Mouse (Mus musculus) limb, embryonic 13.5 days (tissue): ENCODE measurements around the gene Dohh. TPM values are rescaled to one million over a fixed set of nuclear protein-coding genes. Genes with fewer than 3 reads are reported as not detected.

Experiments used
- ATAC-seq: fragments of 200-750 bp; cut with Nextera tagmentation; 2 replicates; pipeline ENCODE4 v1.8.0; 2017; ENCODE audit warnings: low read depth, moderate number of reproducible peaks, moderate TSS enrichment; ENCODE audit not compliant: low FRiP score
- H3K27ac ChIP-seq: fragments of 300-500 bp; sonication (generic); 2 replicates; pipeline ENCODE4 v1.5.1; 2015; ENCODE audit warnings: inconsistent platforms, mild to moderate bottlenecking, moderate library complexity
- H3K27me3 ChIP-seq: fragments of 300-500 bp; sonication (generic); 2 replicates; pipeline ENCODE4 v1.6.1; 2015; ENCODE audit warnings: mild to moderate bottlenecking, inconsistent platforms
- H3K36me3 ChIP-seq: fragments of 300-500 bp; sonication (generic); 2 replicates; pipeline ENCODE4 v1.6.1; 2015; ENCODE audit warnings: inconsistent platforms, mild to moderate bottlenecking, moderate library complexity
- H3K4me1 ChIP-seq: fragments of 300-500 bp; sonication (generic); 2 replicates; pipeline ENCODE4 v1.6.1; 2015; ENCODE audit warnings: inconsistent platforms
- H3K4me2 ChIP-seq: fragments of 300-500 bp; sonication (generic); replicated peaks from 2 replicates; pipeline ENCODE4 v1.6.1; 2015; ENCODE audit warnings: inconsistent platforms, mild to moderate bottlenecking, moderate library complexity
- H3K4me3 ChIP-seq: fragments of 300-500 bp; sonication (generic); 2 replicates; pipeline ENCODE4 v1.5.1; 2015; ENCODE audit warnings: moderate library complexity, mild to moderate bottlenecking, inconsistent platforms
- H3K9ac ChIP-seq: fragments of 300-500 bp; sonication (generic); 2 replicates; pipeline ENCODE4 v1.6.1; 2015; ENCODE audit warnings: mild to moderate bottlenecking, inconsistent platforms
- H3K9me3 ChIP-seq: fragments of 300-500 bp; sonication (generic); 2 replicates; pipeline ENCODE4 v1.6.1; 2016; ENCODE audit warnings: inconsistent platforms
- WGBS: fragments of 180-500 bp; shearing (Covaris S2); methylation state at CpG from one replicate; pipeline ENCODE4 v1.1.7; 2015; 5-methylcytosine and 5-hydroxymethylcytosine counted together
- polyA plus RNA-seq: library from polyadenylated mRNA; unstranded; fragments of >200 nt; fragmentation: Nextera tagmentation; extraction: Ambion mirVana; gene quantifications from 2 replicates; pipeline ENCODE4 v1.2.1, GENCODE M21; 2015

Gene Dohh
- polyA plus RNA-seq, result 72.7 and 79.4 TPM in 2 replicates

- Histone ChIP-seq H3K9ac (peak within 1 kb of the TSS; percentile 84), H3K27ac (peak within 1 kb of the TSS; percentile 63), H3K27me3 (no peaks in the 10 kb centered on the region), H3K4me2 (peak within 1 kb of the TSS; percentile 88), H3K9me3 (no peaks in the 10 kb centered on the region), H3K4me1 (peaks cover 19% of the 10 kb centered on the region), H3K4me3 (peak within 1 kb of the TSS; percentile 80), H3K36me3 (peaks cover 33% of the 10 kb centered on the region)
- peak; percentile 93 for ATAC-seq
- 7% methylated on average over 54 of the region's 54 CpGs for WGBS
These were observed at the start of gene Dohh, which contains the start of gene Gm48551 for GRCm38 (mm10) chr10:81383802-81384604. Gene Dohh, plus strand, starts transcription at chr10:81384428. Gene Gm48551, plus strand, starts transcription at chr10:81384466.

DNA sequence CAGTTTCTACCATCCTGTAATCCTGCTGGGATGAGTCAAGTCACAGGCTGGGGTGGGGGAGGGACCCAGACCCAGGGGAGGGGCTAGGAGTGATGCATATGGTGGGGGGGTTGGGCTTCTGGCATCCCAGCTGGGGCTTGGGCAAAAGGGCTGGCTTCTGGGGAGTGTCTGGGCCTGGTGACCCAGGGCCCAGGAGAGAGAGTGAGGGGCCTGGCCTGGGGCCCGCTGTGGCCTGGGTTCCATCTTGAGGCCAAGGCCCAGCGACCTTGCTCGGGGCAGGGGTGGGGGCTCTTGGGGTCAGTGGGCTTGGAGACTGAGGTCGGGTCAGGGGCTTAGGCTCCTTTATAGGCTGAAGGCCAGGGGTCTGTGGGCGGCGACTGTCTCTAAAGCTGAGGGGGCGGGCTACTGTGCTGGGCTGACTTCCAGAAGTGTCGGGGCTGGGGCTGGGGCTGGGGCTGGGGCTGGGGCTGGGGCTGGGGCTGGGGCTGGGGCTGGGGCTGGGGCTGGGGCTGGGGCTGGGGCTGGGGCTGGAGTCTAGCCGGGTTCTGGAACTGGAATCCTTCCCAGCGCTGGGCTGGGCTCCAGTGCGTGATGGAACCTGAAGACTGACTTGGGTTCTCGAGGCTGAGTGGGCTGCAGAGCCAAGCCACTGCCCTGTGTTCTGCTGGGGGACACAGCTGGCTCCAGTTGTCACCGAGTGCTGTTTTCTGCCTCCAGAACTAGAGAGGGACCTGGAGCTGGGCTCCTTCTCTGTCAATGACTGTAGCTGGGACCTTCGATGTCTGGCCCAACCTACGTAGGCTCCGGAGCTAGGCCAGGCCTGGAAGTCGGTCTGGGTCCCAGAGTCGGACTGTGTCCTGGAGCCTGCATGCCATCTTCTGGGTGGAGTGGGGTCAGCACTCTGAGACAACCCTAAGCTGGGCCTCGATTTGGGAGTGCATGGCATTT lies 48.6 kb upstream of the Dohh start:
- Histone ChIP-seq H3K4me3 (no peak overlapping the region), H3K4me2 (peak overlapping the region; percentile 36), H3K36me3 (no peaks in the 10 kb centered on the region), H3K27ac (peak overlapping the region; percentile 83), H3K27me3 (peaks cover 61% of the 10 kb centered on the region), H3K9me3 (no peaks in the 10 kb centered on the region), H3K9ac (peak overlapping the region; percentile 45), H3K4me1 (peaks cover 26% of the 10 kb centered on the region)
- ATAC-seq, result peak; percentile 62
- WGBS, result 35% methylated on average over 17 of the region's 19 CpGs

GRCm38 (mm10) chr10:81336558-81336957 lies 47.7 kb upstream of the Dohh start:
- no peak for ATAC-seq
- no peaks in the 10 kb centered on the region for H3K36me3 ChIP-seq
- peaks cover 26% of the 10 kb centered on the region for H3K4me1 ChIP-seq
- peak overlapping the region; percentile 83 for H3K27ac ChIP-seq
- 88% methylated on average over 4 of the region's 4 CpGs for WGBS
- H3K9ac ChIP-seq, result no peak overlapping the region
- H3K27me3 ChIP-seq, result peaks cover 68% of the 10 kb centered on the region
- H3K4me2 ChIP-seq, result peak overlapping the region; percentile 36; the same call in 1 of the 2 replicates
- no peak overlapping the region for H3K4me3 ChIP-seq
- no peaks in the 10 kb centered on the region for H3K9me3 ChIP-seq

- Histone ChIP-seq H3K4me1 (peaks cover 18% of the 10 kb centered on the region), H3K36me3 (peaks cover 8% of the 10 kb centered on the region), H3K9me3 (no peaks in the 10 kb centered on the region), H3K27me3 (peaks cover 79% of the 10 kb centered on the region), H3K4me2 (no peak overlapping the region), H3K9ac (no peak overlapping the region), H3K27ac (no peak overlapping the region), H3K4me3 (no peak overlapping the region)
- WGBS, result 47% methylated on average over 17 of the region's 17 CpGs
- no peak for ATAC-seq
These were observed 43.5 kb upstream of the Dohh start for GRCm38 (mm10) chr10:81340551-81341332.

GRCm38 (mm10) chr10:81341333-81341949 lies 42.8 kb upstream of the Dohh start:
- no peak overlapping the region for H3K27ac ChIP-seq
- H3K4me3 ChIP-seq, result no peak overlapping the region
- H3K36me3 ChIP-seq, result peaks cover 8% of the 10 kb centered on the region
- WGBS, result 34% methylated on average over 16 of the region's 16 CpGs
- H3K4me2 ChIP-seq, result no peak overlapping the region
- no peak overlapping the region for H3K9ac ChIP-seq
- H3K27me3 ChIP-seq, result peaks cover 86% of the 10 kb centered on the region
- H3K9me3 ChIP-seq, result no peaks in the 10 kb centered on the region
- peaks cover 16% of the 10 kb centered on the region for H3K4me1 ChIP-seq
- ATAC-seq, result no peak

GRCm38 (mm10) chr10:81342686-81343505 lies 41.3 kb upstream of the Dohh start, which contains the start of gene Gipc3:
Gene Gipc3, minus strand, starts transcription at chr10:81343266.
- Histone ChIP-seq H3K27ac (no peak within 1 kb of the TSS), H3K27me3 (peaks cover 84% of the 10 kb centered on the region)

DNA sequence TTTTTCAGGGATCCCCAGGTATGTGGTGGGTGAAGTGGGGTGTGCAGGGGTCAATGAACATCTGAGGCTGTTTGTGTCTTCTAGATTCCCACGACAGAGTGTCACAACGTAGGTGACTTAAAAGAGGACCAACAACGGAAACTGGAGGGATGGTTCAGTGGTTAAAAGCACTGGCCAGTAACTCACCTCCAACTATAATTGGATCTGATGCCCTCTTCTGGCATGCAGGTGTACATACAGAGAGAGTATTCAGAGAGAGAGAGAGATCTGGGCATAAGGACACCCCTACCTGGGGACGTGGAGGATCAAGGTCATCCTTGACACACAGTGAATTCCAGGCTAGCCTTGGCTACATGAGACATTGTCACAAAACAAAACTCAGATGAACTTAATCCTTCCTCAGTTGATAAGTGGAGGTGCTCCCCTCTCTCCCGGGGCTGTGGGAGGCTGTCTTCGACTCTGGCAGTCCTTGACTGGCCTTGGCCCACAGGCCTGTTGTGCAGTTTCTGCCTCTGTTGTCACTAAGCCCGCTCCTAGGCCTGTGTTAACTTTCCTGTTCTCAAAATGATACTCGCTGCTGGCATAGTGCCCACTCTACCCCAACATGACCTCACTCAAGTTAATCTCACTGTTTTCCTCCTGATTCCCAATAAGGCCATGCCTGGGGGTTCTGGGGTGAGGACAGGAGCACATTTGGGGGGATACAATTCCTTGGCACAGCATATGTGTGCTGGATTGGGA lies 39.6 kb upstream of the Dohh start:
- H3K4me3 ChIP-seq, result no peak overlapping the region
- H3K4me1 ChIP-seq, result peaks cover 40% of the 10 kb centered on the region
- H3K4me2 ChIP-seq, result no peak overlapping the region
- WGBS, result 54% methylated on average over 8 of the region's 8 CpGs
- no peak for ATAC-seq
- peaks cover 74% of the 10 kb centered on the region for H3K27me3 ChIP-seq
- H3K9ac ChIP-seq, result no peak overlapping the region
- no peaks in the 10 kb centered on the region for H3K9me3 ChIP-seq
- no peak overlapping the region for H3K27ac ChIP-seq
- peaks cover 23% of the 10 kb centered on the region for H3K36me3 ChIP-seq

More at GRCm38 (mm10) chr10:81342686-81343505, 41.3 kb upstream of the Dohh start, which contains the start of gene Gipc3:
- Histone ChIP-seq H3K4me3 (peak within 1 kb of the TSS; percentile 44), H3K9me3 (no peaks in the 10 kb centered on the region), H3K4me2 (peak within 1 kb of the TSS; percentile 76), H3K4me1 (peaks cover 27% of the 10 kb centered on the region), H3K9ac (peak within 1 kb of the TSS; percentile 67), H3K36me3 (peaks cover 16% of the 10 kb centered on the region)
- ATAC-seq, result no peak
- WGBS, result 4% methylated on average over 60 of the region's 67 CpGs

DNA sequence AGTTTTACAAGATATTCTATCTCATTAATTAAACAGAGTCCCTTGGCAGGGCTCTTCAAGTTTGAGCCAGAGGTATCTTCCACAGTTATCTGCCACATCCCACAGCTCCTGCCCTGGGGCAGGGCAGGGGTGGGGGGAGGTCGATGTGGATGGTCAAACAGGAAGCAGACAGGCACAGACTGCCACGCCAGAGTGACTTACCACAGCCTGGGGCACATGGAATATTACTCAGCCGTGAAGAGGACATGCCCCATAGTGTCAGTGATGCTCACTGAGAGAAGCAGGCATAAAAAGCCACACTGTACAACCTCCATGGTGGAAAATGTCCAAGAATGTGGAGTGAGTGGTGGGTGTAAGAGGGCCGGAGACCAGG lies 39.1 kb upstream of the Dohh start:
- no peak overlapping the region for H3K4me3 ChIP-seq
- peaks cover 41% of the 10 kb centered on the region for H3K4me1 ChIP-seq
- peaks cover 71% of the 10 kb centered on the region for H3K27me3 ChIP-seq
- H3K36me3 ChIP-seq, result peaks cover 23% of the 10 kb centered on the region
- no peak overlapping the region for H3K4me2 ChIP-seq
- H3K9ac ChIP-seq, result no peak overlapping the region
- no peaks in the 10 kb centered on the region for H3K9me3 ChIP-seq
- H3K27ac ChIP-seq, result no peak overlapping the region
- WGBS, result 81% methylated on average over 4 of the region's 4 CpGs
- ATAC-seq, result no peak

GRCm38 (mm10) chr10:81346453-81347067 lies 37.7 kb upstream of the Dohh start:
- peaks cover 41% of the 10 kb centered on the region for H3K4me1 ChIP-seq
- H3K9ac ChIP-seq, result peak overlapping the region; percentile 58
- H3K9me3 ChIP-seq, result no peaks in the 10 kb centered on the region
- no peak overlapping the region for H3K27ac ChIP-seq
- H3K27me3 ChIP-seq, result peaks cover 57% of the 10 kb centered on the region
- no peak for ATAC-seq
- H3K4me2 ChIP-seq, result peak overlapping the region; percentile 63
- WGBS, result 6% methylated on average over 55 of the region's 55 CpGs
- peak overlapping the region; percentile 37 for H3K4me3 ChIP-seq
- H3K36me3 ChIP-seq, result peaks cover 23% of the 10 kb centered on the region

- H3K36me3 ChIP-seq, result peaks cover 23% of the 10 kb centered on the region
- no peak for ATAC-seq
- peak overlapping the region; percentile 93 for H3K4me2 ChIP-seq
- H3K27me3 ChIP-seq, result peaks cover 31% of the 10 kb centered on the region
- H3K9me3 ChIP-seq, result no peaks in the 10 kb centered on the region
- peak overlapping the region; percentile 88 for H3K4me3 ChIP-seq
- H3K9ac ChIP-seq, result peak overlapping the region; percentile 94
- 0 out of 2 replicates have a peak overlapping the region, but pooled peaks have one; percentile 15 for H3K27ac ChIP-seq
- WGBS, result 7% methylated on average over 12 of the region's 12 CpGs
- peaks cover 34% of the 10 kb centered on the region for H3K4me1 ChIP-seq
These were observed 35.1 kb upstream of the Dohh start for GRCm38 (mm10) chr10:81349146-81349545.
